Mouse (Mus musculus) liver, embryonic 12.5 days (tissue): ENCODE measurements around the gene Sgpp1. TPM values are rescaled to one million over a fixed set of nuclear protein-coding genes. Genes with fewer than 3 reads are reported as not detected.
"Not testable (repeated sequence)": the region's sequence is repeated elsewhere in the genome, so short reads cannot be mapped to it uniquely, and the experiment has no call there.

ENCODE experiments used
- ATAC-seq: fragments of 200-750 bp; cut with Nextera tagmentation; 2 replicates; pipeline ENCODE4 v1.8.0; 2017; ENCODE audit warnings: moderate number of reproducible peaks, mild to moderate bottlenecking, moderate library complexity
- H3K27ac ChIP-seq: fragments of 300-500 bp; sonication (generic); 2 replicates; pipeline ENCODE4 v1.5.1; 2016; ENCODE audit warnings: mild to moderate bottlenecking
- H3K27me3 ChIP-seq: fragments of 300-500 bp; sonication (generic); replicated peaks from 2 replicates; pipeline ENCODE4 v1.6.1; 2016; ENCODE audit warnings: mild to moderate bottlenecking, moderate library complexity
- H3K36me3 ChIP-seq: fragments of 300-500 bp; sonication (generic); 2 replicates; pipeline ENCODE4 v1.6.1; 2016; ENCODE audit warnings: mild to moderate bottlenecking, moderate library complexity
- H3K4me1 ChIP-seq: fragments of 300-500 bp; sonication (generic); 2 replicates; pipeline ENCODE4 v1.6.1; 2016
- H3K4me2 ChIP-seq: fragments of 300-500 bp; sonication (generic); 2 replicates; pipeline ENCODE4 v1.6.1; 2016; ENCODE audit warnings: mild to moderate bottlenecking, moderate library complexity
- H3K4me3 ChIP-seq: fragments of 300-500 bp; sonication (generic); 2 replicates; pipeline ENCODE4 v1.5.1; 2016; ENCODE audit warnings: mild to moderate bottlenecking, moderate library complexity
- H3K9ac ChIP-seq: fragments of 300-500 bp; sonication (generic); 2 replicates; pipeline ENCODE4 v1.6.1; 2016; ENCODE audit warnings: mild to moderate bottlenecking, moderate library complexity
- H3K9me3 ChIP-seq: fragments of 300-500 bp; sonication (generic); replicated peaks from 2 replicates; pipeline ENCODE4 v1.6.1; 2016; ENCODE audit warnings: mild to moderate bottlenecking, moderate library complexity
- WGBS: fragments of 180-500 bp; shearing (Covaris S2); methylation state at CpG from one replicate; pipeline ENCODE4 v1.1.7; 2016; ENCODE audit not compliant: insufficient replicate concordance; 5-methylcytosine and 5-hydroxymethylcytosine counted together
- polyA plus RNA-seq: library from polyadenylated mRNA; unstranded; fragments of >200 nt; fragmentation: Nextera tagmentation; extraction: Ambion mirVana; gene quantifications from 2 replicates; pipeline ENCODE4 v1.2.1, GENCODE M21; 2016

Gene Sgpp1
- polyA plus RNA-seq, 1 experiment from 2014 or later = 22.3 TPM

GRCm38 (mm10) chr12:75709506-75709905, 26.0 kb downstream of the Sgpp1 start:
- Histone ChIP-seq H3K9ac (no peak overlapping the region), H3K9me3 (no peaks in the 10 kb centered on the region), H3K4me1 (peaks cover 6% of the 10 kb centered on the region), H3K36me3 (peaks cover 8% of the 10 kb centered on the region), H3K4me3 (no peak overlapping the region), H3K27me3 (no peaks in the 10 kb centered on the region), H3K27ac (no peak overlapping the region), H3K4me2 (no peak overlapping the region)
- 71% methylated on average over 2 of the region's 2 CpGs for WGBS
- no peak for ATAC-seq

GRCm38 (mm10) chr12:75706670-75707069, 28.9 kb downstream of the Sgpp1 start:
- Histone ChIP-seq H3K4me2 (no peak overlapping the region), H3K27me3 (no peaks in the 10 kb centered on the region), H3K36me3 (no peaks in the 10 kb centered on the region), H3K9ac (no peak overlapping the region), H3K27ac (no peak overlapping the region), H3K4me3 (no peak overlapping the region), H3K9me3 (no peaks in the 10 kb centered on the region), H3K4me1 (peaks cover 13% of the 10 kb centered on the region)
- ATAC-seq = no peak
- WGBS = 71% methylated on average over 7 of the region's 7 CpGs

DNA sequence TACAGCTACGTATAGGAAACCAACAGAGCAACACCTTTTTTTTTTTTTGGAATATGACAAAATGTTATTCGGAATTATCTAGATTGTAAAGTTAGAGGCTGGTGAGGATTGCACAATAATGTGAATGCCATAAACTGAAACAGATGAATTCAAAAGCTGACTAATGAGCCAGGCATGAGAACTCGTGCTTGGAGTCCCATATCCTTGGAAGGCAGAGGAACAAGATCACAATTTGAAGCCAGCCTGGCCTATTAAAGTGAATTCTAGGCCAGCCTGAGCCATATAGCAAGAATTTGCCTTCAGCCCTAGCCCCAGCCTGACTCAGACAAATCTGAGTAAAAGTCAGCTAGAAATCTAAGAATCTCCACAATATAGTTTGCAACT, 32.8 kb downstream of the Sgpp1 start:
- no peak for ATAC-seq
- H3K27me3 ChIP-seq = no peaks in the 10 kb centered on the region
- no peak overlapping the region for H3K9ac ChIP-seq
- peaks cover 16% of the 10 kb centered on the region; the same call in 1 of the 2 replicates for H3K4me1 ChIP-seq
- no peak overlapping the region for H3K4me3 ChIP-seq
- no peak overlapping the region for H3K27ac ChIP-seq
- H3K36me3 ChIP-seq = no peaks in the 10 kb centered on the region
- H3K4me2 ChIP-seq = no peak overlapping the region
- 76% methylated on average over 3 of the region's 3 CpGs for WGBS
- H3K9me3 ChIP-seq = peaks cover 7% of the 10 kb centered on the region

GRCm38 (mm10) chr12:75702084-75702738, 33.3 kb downstream of the Sgpp1 start:
- peak overlapping the region; percentile 42 for H3K4me2 ChIP-seq
- H3K27me3 ChIP-seq = no peaks in the 10 kb centered on the region
- H3K4me3 ChIP-seq = no peak overlapping the region
- 66% methylated on average over 14 of the region's 14 CpGs for WGBS
- H3K27ac ChIP-seq = no peak overlapping the region
- ATAC-seq = no peak
- peaks cover 7% of the 10 kb centered on the region for H3K9me3 ChIP-seq
- no peaks in the 10 kb centered on the region for H3K36me3 ChIP-seq
- H3K4me1 ChIP-seq = peaks cover 16% of the 10 kb centered on the region; the same call in 1 of the 2 replicates
- H3K9ac ChIP-seq = no peak overlapping the region

GRCm38 (mm10) chr12:75701173-75702083, 34.1 kb downstream of the Sgpp1 start:
- 42% methylated on average over 21 of the region's 21 CpGs for WGBS
- no peaks in the 10 kb centered on the region for H3K27me3 ChIP-seq
- no peak overlapping the region for H3K27ac ChIP-seq
- H3K4me3 ChIP-seq = no peak overlapping the region
- no peak for ATAC-seq
- H3K4me1 ChIP-seq = peaks cover 16% of the 10 kb centered on the region; the same call in 1 of the 2 replicates
- peak overlapping the region; percentile 42 for H3K4me2 ChIP-seq
- H3K36me3 ChIP-seq = no peaks in the 10 kb centered on the region
- H3K9me3 ChIP-seq = peaks cover 7% of the 10 kb centered on the region
- H3K9ac ChIP-seq = no peak overlapping the region; the same call in 1 of the 2 replicates

GRCm38 (mm10) chr12:75698692-75699091, 36.8 kb downstream of the Sgpp1 start:
- Histone ChIP-seq H3K4me1 (peaks cover 16% of the 10 kb centered on the region; the same call in 1 of the 2 replicates), H3K9ac (no peak overlapping the region), H3K27me3 (no peaks in the 10 kb centered on the region), H3K36me3 (no peaks in the 10 kb centered on the region), H3K27ac (no peak overlapping the region), H3K9me3 (peaks cover 7% of the 10 kb centered on the region), H3K4me3 (no peak overlapping the region), H3K4me2 (no peak overlapping the region)
- WGBS = 67% methylated on average over 3 of the region's 3 CpGs
- ATAC-seq = no peak

DNA sequence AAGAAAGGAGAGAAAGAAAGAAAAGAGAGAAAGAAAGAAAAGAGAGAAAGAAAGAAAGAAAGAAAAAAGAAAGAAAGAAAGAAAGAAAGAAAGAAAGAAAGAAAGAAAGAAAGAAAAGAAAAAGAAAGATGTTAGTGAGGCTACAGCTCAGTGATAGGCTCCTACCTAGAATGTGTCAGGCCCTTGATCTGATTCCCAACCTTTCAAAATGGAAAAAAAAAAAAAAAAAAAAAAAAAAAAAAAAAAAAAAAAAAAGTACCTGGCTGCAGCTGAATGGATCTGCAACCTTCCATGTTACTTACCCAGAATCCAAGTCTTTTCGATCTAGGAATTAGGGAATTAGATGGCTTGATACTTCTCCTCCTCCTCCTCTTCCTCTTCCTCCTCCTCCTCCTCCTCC, 39.7 kb downstream of the Sgpp1 start:
- 77% methylated on average over 1 of the region's 1 CpGs for WGBS
- H3K4me3 ChIP-seq, ATAC-seq, H3K27ac ChIP-seq, H3K36me3 ChIP-seq, H3K4me1 ChIP-seq, H3K9ac ChIP-seq, H3K27me3 ChIP-seq, H3K4me2 ChIP-seq, H3K9me3 ChIP-seq: not testable (repeated sequence)

- H3K36me3 ChIP-seq = no peaks in the 10 kb centered on the region
- H3K4me1 ChIP-seq = no peaks in the 10 kb centered on the region
- H3K27ac ChIP-seq = no peak overlapping the region
- H3K4me2 ChIP-seq = no peak overlapping the region
- no peak for ATAC-seq
- no peaks in the 10 kb centered on the region for H3K27me3 ChIP-seq
- no peak overlapping the region for H3K4me3 ChIP-seq
- no peak overlapping the region for H3K9ac ChIP-seq
- WGBS = 60% methylated on average over 2 of the region's 2 CpGs
- H3K9me3 ChIP-seq = no peaks in the 10 kb centered on the region
Observed at GRCm38 (mm10) chr12:75689003-75689402, 46.5 kb downstream of the Sgpp1 start.

- H3K36me3 ChIP-seq = no peaks in the 10 kb centered on the region
- H3K4me3 ChIP-seq = no peak overlapping the region
- 27% methylated on average over 4 of the region's 4 CpGs for WGBS
Observed at GRCm38 (mm10) chr12:75687314-75687713, 48.2 kb downstream of the Sgpp1 start.

DNA sequence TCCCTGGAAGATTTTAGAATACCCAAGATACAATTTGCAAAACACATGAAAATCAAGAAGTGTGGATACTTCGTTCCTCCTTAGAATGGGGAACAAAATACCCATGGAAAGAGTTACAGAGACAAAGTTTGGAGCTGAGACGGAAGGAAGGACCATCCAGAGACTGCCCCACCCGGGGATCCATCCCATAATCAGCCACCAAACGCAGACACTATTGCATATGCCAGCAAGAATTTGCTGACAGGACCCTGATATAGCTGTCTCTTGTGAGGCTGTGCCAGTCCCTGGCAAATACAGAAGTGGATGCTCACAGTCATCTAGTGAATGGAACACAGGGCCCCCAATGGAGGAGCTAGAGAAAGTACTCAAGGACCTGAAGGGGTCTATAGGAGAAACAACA, 51.5 kb downstream of the Sgpp1 start:
- H3K4me2 ChIP-seq, ATAC-seq: not testable (repeated sequence)
- 63% methylated on average over 4 of the region's 4 CpGs for WGBS

More at GRCm38 (mm10) chr12:75687314-75687713, 48.2 kb downstream of the Sgpp1 start:
- Histone ChIP-seq H3K27ac (no peak overlapping the region), H3K4me1 (no peaks in the 10 kb centered on the region), H3K27me3 (no peaks in the 10 kb centered on the region), H3K4me2 (no peak overlapping the region), H3K9ac (no peak overlapping the region), H3K9me3 (0 out of 2 replicates have a peak, but pooled peaks cover 3% of the 10 kb centered on the region)
- ATAC-seq = no peak

GRCm38 (mm10) chr12:75683598-75683997, 51.9 kb downstream of the Sgpp1 start:
- WGBS = 79% methylated on average over 4 of the region's 4 CpGs
- H3K9ac ChIP-seq = no peak overlapping the region
- no peak for ATAC-seq

More for the DNA sequence above, 51.5 kb downstream of the Sgpp1 start:
- not testable (repeated sequence) for H3K36me3 ChIP-seq, H3K27ac ChIP-seq, H3K4me3 ChIP-seq, H3K4me1 ChIP-seq, H3K9ac ChIP-seq, H3K27me3 ChIP-seq, H3K9me3 ChIP-seq

GRCm38 (mm10) chr12:75682842-75683241, 52.7 kb downstream of the Sgpp1 start:
- no peaks in the 10 kb centered on the region for H3K27me3 ChIP-seq
- H3K27ac ChIP-seq = no peak overlapping the region
- no peaks in the 10 kb centered on the region for H3K4me1 ChIP-seq
- no peak overlapping the region for H3K4me2 ChIP-seq
- H3K9ac ChIP-seq = no peak overlapping the region
- 0 out of 2 replicates have a peak, but pooled peaks cover 3% of the 10 kb centered on the region for H3K9me3 ChIP-seq
- H3K36me3 ChIP-seq = no peaks in the 10 kb centered on the region
- no peak overlapping the region for H3K4me3 ChIP-seq
- ATAC-seq = no peak
- 73% methylated on average over 2 of the region's 2 CpGs for WGBS

More at GRCm38 (mm10) chr12:75683598-75683997, 51.9 kb downstream of the Sgpp1 start:
- no peak overlapping the region for H3K27ac ChIP-seq
- H3K36me3 ChIP-seq = no peaks in the 10 kb centered on the region
- 0 out of 2 replicates have a peak, but pooled peaks cover 3% of the 10 kb centered on the region for H3K9me3 ChIP-seq
- H3K4me2 ChIP-seq = no peak overlapping the region
- no peaks in the 10 kb centered on the region for H3K27me3 ChIP-seq
- H3K4me3 ChIP-seq = no peak overlapping the region
- H3K4me1 ChIP-seq = no peaks in the 10 kb centered on the region
